Mouse (Mus musculus) forebrain, embryonic 13.5 days (tissue): ENCODE data around the gene Otop2. TPM values are rescaled to one million over a fixed set of nuclear protein-coding genes. Genes with fewer than 3 reads are reported as not detected.

ENCODE experiments used
- ATAC-seq: fragments of 200-750 bp; cut with Nextera tagmentation; 2 replicates; pipeline ENCODE4 v1.8.0; 2017
- H3K27ac ChIP-seq: fragments of 300-500 bp; sonication (generic); 2 replicates; pipeline ENCODE4 v1.5.1; 2015; ENCODE audit warnings: inconsistent platforms, mild to moderate bottlenecking, moderate library complexity
- H3K27me3 ChIP-seq: fragments of 300-500 bp; sonication (generic); 2 replicates; pipeline ENCODE4 v1.6.1; 2015; ENCODE audit warnings: mild to moderate bottlenecking, inconsistent platforms
- H3K36me3 ChIP-seq: fragments of 300-500 bp; sonication (generic); 2 replicates; pipeline ENCODE4 v1.6.1; 2015; ENCODE audit warnings: mild to moderate bottlenecking, inconsistent platforms; ENCODE audit not compliant: poor library complexity, severe bottlenecking
- H3K4me1 ChIP-seq: fragments of 300-500 bp; sonication (generic); 2 replicates; pipeline ENCODE4 v1.6.1; 2015; ENCODE audit warnings: inconsistent platforms
- H3K4me2 ChIP-seq: fragments of 300-500 bp; sonication (generic); 2 replicates; pipeline ENCODE4 v1.6.1; 2015; ENCODE audit warnings: inconsistent platforms, mild to moderate bottlenecking, moderate library complexity
- H3K4me3 ChIP-seq: fragments of 300-500 bp; sonication (generic); 2 replicates; pipeline ENCODE4 v1.5.1; 2015; ENCODE audit warnings: mild to moderate bottlenecking, inconsistent platforms
- H3K9ac ChIP-seq: fragments of 300-500 bp; sonication (generic); 2 replicates; pipeline ENCODE4 v1.6.1; 2015; ENCODE audit warnings: mild to moderate bottlenecking, inconsistent platforms
- H3K9me3 ChIP-seq: fragments of 300-500 bp; sonication (generic); replicated peaks from 2 replicates; pipeline ENCODE4 v1.6.1; 2016; ENCODE audit warnings: inconsistent platforms
- WGBS: fragments of 180-500 bp; shearing (Covaris S2); methylation state at CpG from one replicate; pipeline ENCODE4 v1.1.7; 2015; 5-methylcytosine and 5-hydroxymethylcytosine counted together
- polyA plus RNA-seq: library from polyadenylated mRNA; unstranded; fragments of >200 nt; fragmentation: Nextera tagmentation; extraction: Ambion mirVana; gene quantifications from 2 replicates; pipeline ENCODE4 v1.2.1, GENCODE M21; 2015

Otop2 gene
- polyA plus RNA-seq, 1 experiment from 2014 or later: not detected

DNA sequence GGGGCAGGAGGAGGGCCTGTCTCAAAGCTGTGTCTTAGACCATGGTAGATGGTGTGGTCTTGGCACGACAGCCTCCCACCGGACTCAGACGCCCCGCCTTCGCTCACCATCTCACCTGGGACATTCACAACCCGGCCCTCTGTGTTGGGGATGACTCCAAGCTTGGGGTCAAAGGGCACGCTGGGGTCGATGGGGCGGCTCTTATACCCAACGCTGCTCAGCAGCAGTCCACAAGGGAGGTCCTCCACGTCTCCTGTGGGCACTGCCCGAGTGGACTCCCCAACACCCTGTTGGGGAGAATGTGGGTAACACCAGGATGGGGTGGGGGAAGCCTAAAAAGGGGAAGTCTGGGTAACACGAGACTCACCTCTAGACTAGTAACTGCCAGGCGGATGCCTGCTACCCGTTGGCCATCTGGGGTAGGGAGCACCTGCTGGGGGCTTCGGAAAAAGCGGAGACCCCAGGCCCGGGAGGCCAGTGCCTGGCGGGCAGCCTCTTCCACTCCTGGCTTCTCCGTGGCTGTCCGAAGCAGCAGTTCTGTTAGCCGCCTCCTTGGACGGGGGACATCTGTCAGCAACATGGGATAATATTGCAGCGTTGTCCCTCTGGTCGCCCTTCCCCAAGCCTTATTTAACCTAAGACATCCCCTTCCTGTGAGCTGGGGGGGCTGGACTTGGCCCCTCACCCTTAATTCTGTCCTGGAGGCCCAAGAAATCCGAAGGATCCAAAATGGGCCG is 37.5 kb upstream of the Otop2 start:
- H3K27me3 ChIP-seq: peaks cover 49% of the 10 kb centered on the region
- no peak for ATAC-seq
- H3K4me2 ChIP-seq: no peak overlapping the region

DNA sequence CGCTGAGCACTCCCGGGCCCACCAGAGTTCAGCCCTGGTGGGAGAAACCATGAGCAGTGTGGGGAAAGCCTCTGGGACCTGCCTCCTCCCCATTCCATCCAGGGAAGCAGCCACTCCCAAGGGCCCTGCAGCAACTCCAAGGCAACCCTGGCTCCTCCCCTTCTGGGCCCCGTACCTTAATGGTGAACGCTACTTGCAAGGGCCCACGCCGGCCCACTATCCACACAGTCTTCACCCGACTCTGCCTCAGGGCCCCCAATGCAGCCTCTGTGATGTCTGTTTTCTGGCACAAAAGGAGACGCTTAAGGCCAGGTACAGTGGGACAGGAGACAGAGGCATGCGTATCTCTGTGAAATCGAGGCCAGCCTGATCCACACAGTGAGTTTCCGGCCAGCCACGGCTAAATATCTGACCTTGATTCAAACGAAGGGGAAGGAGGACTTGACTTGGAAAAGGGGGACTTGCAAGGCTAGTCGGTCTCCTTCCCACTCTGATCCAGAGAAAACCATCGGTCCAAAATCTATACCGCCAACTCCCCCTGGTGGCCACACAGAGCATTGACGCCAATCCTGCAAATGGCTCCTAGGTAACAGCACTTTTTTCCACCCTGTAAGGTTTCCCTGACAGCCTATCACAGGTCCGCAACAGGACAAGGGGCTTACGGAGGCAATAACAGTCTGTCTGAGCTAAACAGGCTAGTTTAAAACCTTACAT is 36.7 kb upstream of the Otop2 start:
- ATAC-seq: 0 out of 2 replicates have a peak, but pooled peaks have one; percentile 37
- WGBS: 29% methylated on average over 18 of the region's 19 CpGs
- no peak overlapping the region for H3K4me2 ChIP-seq

More for the DNA sequence above, 37.5 kb upstream of the Otop2 start:
- 91% methylated on average over 27 of the region's 27 CpGs for WGBS
- Histone ChIP-seq H3K4me3 (no peak overlapping the region), H3K4me1 (peaks cover 29% of the 10 kb centered on the region), H3K9ac (no peak overlapping the region), H3K27ac (no peak overlapping the region), H3K36me3 (peaks cover 25% of the 10 kb centered on the region), H3K9me3 (no peaks in the 10 kb centered on the region)

DNA sequence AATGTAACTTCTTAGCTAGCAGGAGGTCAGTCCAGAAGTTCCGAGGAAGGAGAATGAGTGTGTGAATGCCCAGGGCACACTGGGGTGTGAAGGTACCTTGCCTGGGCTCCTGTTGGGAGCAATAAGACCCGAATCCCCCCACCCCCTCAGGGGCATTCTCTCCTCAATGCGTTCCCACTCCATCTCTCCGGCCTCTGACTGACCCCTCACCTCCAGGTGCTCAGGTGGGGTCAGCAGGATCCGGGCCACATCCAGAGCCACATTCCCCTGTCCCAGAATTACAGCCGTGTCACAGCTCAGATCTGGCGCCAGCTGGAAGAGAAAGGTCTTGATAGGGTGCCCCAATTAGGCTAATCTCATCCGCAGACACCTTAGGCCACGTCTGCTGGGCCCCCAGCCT is 35.9 kb upstream of the Otop2 start:
- no peak overlapping the region for H3K4me2 ChIP-seq
- no peak for ATAC-seq
- H3K9me3 ChIP-seq: no peaks in the 10 kb centered on the region
- no peak overlapping the region for H3K4me3 ChIP-seq
- H3K27ac ChIP-seq: no peak overlapping the region
- peaks cover 33% of the 10 kb centered on the region for H3K27me3 ChIP-seq
- H3K36me3 ChIP-seq: peaks cover 25% of the 10 kb centered on the region
- no peak overlapping the region for H3K9ac ChIP-seq
- H3K4me1 ChIP-seq: peaks cover 30% of the 10 kb centered on the region
- WGBS: 85% methylated on average over 9 of the region's 9 CpGs

More for the DNA sequence above, 36.7 kb upstream of the Otop2 start:
- Histone ChIP-seq H3K36me3 (peaks cover 25% of the 10 kb centered on the region), H3K27me3 (peaks cover 40% of the 10 kb centered on the region), H3K4me1 (peaks cover 30% of the 10 kb centered on the region), H3K27ac (no peak overlapping the region), H3K9ac (no peak overlapping the region), H3K4me3 (no peak overlapping the region), H3K9me3 (no peaks in the 10 kb centered on the region)

DNA sequence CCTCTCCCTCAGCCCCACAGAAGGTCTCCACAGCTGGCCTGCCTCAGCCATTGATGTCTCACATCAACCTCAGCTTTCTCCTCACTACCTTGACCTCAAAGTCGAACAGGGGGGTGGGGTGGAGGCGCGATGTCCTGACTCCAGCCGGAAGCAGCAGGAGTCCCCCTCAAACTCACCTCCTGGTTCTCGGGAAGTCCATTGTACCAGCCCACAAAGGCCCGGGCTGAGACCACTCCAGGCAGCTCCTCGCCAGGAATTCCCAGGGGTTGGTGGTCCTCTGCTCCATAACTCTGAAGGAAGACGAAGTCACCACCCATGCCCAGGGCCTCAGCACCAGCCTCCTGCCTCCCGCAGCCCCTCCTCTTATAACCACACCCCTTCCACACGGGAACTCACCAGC is 35.5 kb upstream of the Otop2 start:
- Histone ChIP-seq H3K27me3 (peaks cover 29% of the 10 kb centered on the region), H3K4me2 (no peak overlapping the region), H3K9ac (no peak overlapping the region), H3K9me3 (no peaks in the 10 kb centered on the region), H3K27ac (no peak overlapping the region), H3K36me3 (peaks cover 25% of the 10 kb centered on the region), H3K4me3 (no peak overlapping the region), H3K4me1 (peaks cover 30% of the 10 kb centered on the region)
- 73% methylated on average over 10 of the region's 10 CpGs for WGBS
- no peak for ATAC-seq

DNA sequence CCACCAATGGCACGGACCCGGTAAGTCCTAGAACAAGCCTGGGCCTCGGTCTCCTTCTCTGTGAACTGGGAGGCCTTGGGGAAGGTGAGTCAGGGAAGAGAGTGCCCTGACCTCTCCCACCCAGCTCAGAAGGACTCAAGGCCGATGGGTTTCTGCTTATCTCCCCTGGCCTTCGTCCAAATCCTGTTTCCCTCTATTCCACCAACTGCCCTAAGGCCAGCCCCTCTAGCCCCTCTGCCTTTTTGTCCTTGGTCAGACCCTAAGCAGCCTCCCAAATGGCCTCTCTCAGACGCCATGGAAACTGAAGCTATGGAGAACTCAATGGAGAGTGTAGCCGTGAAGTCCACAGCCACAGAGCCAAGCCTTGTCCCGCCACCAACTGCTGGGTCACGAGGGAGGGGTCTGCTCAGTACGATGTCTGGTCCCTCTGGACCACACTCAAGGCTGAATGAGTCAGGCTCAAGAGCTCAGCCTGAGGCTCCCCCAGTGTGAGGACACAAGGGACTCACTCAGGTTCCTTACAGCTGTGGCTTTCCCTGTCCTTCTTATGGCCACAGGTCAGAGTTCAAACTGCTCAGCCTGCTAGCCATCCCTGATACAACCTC is 34.0 kb upstream of the Otop2 start:
- no peaks in the 10 kb centered on the region for H3K9me3 ChIP-seq
- H3K27ac ChIP-seq: no peak overlapping the region
- H3K36me3 ChIP-seq: peaks cover 23% of the 10 kb centered on the region
- H3K4me2 ChIP-seq: no peak overlapping the region
- ATAC-seq: no peak
- no peak overlapping the region for H3K4me3 ChIP-seq
- peaks cover 14% of the 10 kb centered on the region for H3K27me3 ChIP-seq
- WGBS: 75% methylated on average over 10 of the region's 10 CpGs
- peaks cover 27% of the 10 kb centered on the region for H3K4me1 ChIP-seq
- no peak overlapping the region for H3K9ac ChIP-seq

DNA sequence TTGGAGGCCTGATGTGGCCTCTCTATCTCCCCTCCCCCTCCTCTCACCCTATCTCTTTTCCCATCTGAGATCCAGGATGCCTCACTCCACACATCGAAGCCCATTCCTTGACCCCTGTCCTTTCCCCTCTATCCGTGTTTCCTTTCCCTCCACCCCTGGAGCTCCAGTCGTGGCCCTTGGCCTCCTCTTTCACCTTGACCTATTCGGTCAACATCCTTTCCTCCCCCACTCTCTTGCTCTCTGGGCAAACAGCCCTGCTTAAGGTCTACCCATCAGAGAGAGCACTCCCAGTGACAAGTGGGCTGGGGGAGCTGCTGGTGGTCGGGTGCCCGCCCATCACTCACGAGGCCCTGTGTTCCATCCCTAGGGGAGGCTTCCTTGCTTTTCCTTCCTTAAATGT is 33.2 kb upstream of the Otop2 start:
- peaks cover 30% of the 10 kb centered on the region for H3K4me1 ChIP-seq
- WGBS: 79% methylated on average over 7 of the region's 7 CpGs
- no peak overlapping the region for H3K4me2 ChIP-seq
- peaks cover 6% of the 10 kb centered on the region for H3K27me3 ChIP-seq
- no peak for ATAC-seq
- H3K9me3 ChIP-seq: no peaks in the 10 kb centered on the region
- no peak overlapping the region for H3K9ac ChIP-seq
- no peak overlapping the region for H3K27ac ChIP-seq
- peaks cover 16% of the 10 kb centered on the region for H3K36me3 ChIP-seq
- no peak overlapping the region for H3K4me3 ChIP-seq

DNA sequence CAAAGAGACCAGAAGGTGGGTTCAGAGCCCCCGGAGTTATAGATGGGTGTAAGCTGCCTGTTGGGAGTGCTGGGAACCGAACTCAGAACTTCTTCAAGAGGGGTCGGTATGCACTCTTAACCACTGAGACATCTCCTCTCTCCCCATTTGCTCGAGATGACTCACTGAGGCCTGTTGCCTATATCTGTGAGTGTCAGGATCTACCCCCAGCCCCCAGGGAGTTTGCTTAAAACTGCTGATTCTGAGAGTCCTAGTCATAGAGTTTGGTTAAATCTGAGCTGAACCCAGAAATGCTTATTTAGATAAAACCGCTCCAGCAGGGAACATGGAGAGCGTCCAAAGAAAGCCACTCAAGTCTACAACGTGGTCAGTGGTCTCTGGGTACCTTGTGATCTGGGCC is 32.8 kb upstream of the Otop2 start:
- no peak overlapping the region for H3K27ac ChIP-seq
- peaks cover 30% of the 10 kb centered on the region for H3K4me1 ChIP-seq
- peaks cover 2% of the 10 kb centered on the region; the same call in 1 of the 2 replicates for H3K27me3 ChIP-seq
- H3K4me2 ChIP-seq: no peak overlapping the region
- H3K36me3 ChIP-seq: peaks cover 12% of the 10 kb centered on the region
- ATAC-seq: no peak
- no peak overlapping the region for H3K9ac ChIP-seq
- WGBS: 88% methylated on average over 7 of the region's 7 CpGs
- no peaks in the 10 kb centered on the region for H3K9me3 ChIP-seq
- H3K4me3 ChIP-seq: no peak overlapping the region

DNA sequence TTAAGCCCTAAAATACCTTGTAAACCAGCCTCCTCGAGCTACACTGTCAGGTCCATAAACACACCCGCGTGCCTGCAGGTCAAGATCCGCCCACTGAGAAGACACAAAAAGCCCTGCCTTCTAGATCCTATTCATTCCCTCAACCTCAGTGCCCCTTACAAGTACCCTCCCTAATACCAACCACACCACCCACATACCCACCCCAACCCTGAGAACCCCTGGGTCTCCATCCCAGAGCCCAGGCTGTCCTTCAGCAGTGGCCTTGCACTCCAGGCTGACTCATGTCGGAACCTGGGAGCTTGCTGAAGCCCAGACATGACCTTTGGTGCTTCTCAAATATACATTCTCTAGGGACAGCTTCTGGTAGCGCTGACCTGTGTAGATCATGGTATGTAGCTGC is 32.2 kb upstream of the Otop2 start:
- 92% methylated on average over 6 of the region's 6 CpGs for WGBS

DNA sequence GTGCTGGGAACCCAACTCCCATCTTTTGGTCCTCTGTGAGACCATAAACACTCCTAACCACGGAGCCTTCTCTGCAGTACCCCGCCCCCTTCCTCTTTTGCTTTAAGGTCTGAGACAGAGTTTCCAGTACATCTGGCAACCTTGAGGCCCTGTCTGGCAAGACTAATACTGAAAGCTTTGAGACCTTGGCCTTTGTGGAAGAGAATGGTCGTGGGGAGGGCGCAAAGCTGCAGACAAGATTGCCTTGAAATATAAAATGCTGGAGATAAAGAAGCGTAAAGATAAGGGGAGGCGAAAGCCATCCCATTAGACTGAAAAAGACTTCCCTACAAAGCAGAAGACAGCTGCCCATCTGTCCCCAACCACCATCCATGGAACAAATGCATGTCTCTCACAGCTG is 31.5 kb upstream of the Otop2 start:
- peak overlapping the region; percentile 83 for H3K4me2 ChIP-seq
- no peak overlapping the region for H3K27ac ChIP-seq
- 0 out of 2 replicates have a peak overlapping the region, but pooled peaks have one; percentile 80 for H3K9ac ChIP-seq
- H3K9me3 ChIP-seq: no peaks in the 10 kb centered on the region
- H3K27me3 ChIP-seq: no peaks in the 10 kb centered on the region
- ATAC-seq: no peak
- 0 out of 2 replicates have a peak, but pooled peaks cover 7% of the 10 kb centered on the region for H3K36me3 ChIP-seq
- H3K4me1 ChIP-seq: peaks cover 26% of the 10 kb centered on the region
- 86% methylated on average over 6 of the region's 6 CpGs for WGBS
- peak overlapping the region; percentile 67; the same call in 1 of the 2 replicates for H3K4me3 ChIP-seq

More for the DNA sequence above, 32.2 kb upstream of the Otop2 start:
- Histone ChIP-seq H3K4me3 (no peak overlapping the region), H3K36me3 (0 out of 2 replicates have a peak, but pooled peaks cover 7% of the 10 kb centered on the region), H3K27me3 (no peaks in the 10 kb centered on the region), H3K9me3 (no peaks in the 10 kb centered on the region), H3K9ac (no peak overlapping the region), H3K27ac (no peak overlapping the region), H3K4me1 (peaks cover 30% of the 10 kb centered on the region), H3K4me2 (no peak overlapping the region)
- ATAC-seq: no peak

DNA sequence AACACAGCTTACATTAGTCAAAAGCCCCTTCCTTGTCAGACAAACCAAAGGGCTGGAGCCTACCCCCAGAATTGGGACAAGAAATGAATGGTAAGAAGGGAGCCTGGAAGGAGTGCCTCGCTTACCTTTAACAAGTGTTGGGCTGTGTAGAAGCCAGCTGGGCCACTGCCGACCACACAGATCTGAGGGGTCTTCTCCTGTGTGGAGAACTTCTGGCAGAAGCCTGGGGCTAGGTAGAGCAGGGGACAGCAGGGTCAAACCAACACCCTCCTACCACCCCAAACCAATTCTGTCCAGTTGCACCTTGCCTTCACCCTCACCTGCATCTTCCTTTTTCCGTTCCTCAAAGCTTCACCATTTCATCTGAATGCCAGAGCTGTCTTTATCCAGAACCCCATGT is 31.0 kb upstream of the Otop2 start:
- H3K27ac ChIP-seq: peak overlapping the region; percentile 86; the same call in 1 of the 2 replicates
- H3K27me3 ChIP-seq: no peaks in the 10 kb centered on the region
- H3K4me1 ChIP-seq: peaks cover 26% of the 10 kb centered on the region
- no peaks in the 10 kb centered on the region for H3K9me3 ChIP-seq
- 66% methylated on average over 3 of the region's 3 CpGs for WGBS
- H3K36me3 ChIP-seq: 0 out of 2 replicates have a peak, but pooled peaks cover 7% of the 10 kb centered on the region
- H3K4me2 ChIP-seq: peak overlapping the region; percentile 83
- H3K9ac ChIP-seq: peak overlapping the region; percentile 80
- ATAC-seq: no peak
- H3K4me3 ChIP-seq: peak overlapping the region; percentile 67

DNA sequence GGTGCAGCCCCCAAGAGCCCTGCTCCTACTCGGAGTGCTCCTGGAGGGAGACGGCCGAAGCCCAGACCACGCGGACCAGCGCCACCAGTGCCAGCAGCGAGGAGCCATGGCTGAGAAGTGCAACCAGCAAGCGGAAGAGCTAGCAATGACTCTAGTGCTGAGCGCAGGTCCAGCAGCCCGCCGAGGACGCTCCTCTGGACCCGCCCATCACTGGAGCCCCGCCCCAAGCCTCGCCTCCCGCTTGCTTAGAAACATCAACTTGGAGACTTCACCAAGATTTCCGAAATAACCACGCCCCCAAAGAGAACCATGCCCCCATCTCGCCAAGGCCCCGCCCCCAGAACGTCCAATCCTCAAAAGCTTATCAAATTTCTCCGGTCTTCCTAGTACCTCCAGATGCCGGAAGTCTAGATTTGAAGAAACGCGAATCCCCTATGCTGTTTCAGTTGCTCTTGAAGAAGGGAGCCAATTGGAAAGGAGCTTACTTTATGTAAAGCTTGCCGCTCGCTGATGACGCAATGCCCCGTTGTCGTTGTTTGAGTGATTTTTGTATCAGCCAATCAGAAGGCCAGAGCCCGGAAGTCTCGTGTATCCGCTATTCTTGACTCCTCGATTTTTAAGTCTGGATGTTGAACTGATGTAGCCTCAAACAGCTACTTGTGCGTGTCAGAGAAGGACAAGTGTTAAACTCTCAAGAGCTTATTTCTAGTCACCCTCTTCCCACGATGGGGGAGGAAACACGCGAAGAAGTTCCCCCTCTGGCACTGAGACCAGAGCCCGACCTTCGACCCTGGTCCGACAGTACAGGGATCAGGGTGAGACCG is 30.0 kb upstream of the Otop2 start, which contains the start of gene Fdxr:
Gene Fdxr, minus strand, starts transcription at position 271 of the 824 bp plus-strand sequence.
- peaks cover 26% of the 10 kb centered on the region for H3K4me1 ChIP-seq
- peak within 1 kb of the TSS; percentile 86 for H3K27ac ChIP-seq
- peak; percentile 96 for ATAC-seq
- H3K27me3 ChIP-seq: no peaks in the 10 kb centered on the region
- H3K4me3 ChIP-seq: peak within 1 kb of the TSS; percentile 67
- H3K4me2 ChIP-seq: peak within 1 kb of the TSS; percentile 83
- peak within 1 kb of the TSS; percentile 80 for H3K9ac ChIP-seq
- under 1% methylated on average over 42 of the region's 42 CpGs for WGBS
- no peaks in the 10 kb centered on the region for H3K9me3 ChIP-seq
- H3K36me3 ChIP-seq: no peaks in the 10 kb centered on the region
